ENCODE assay signal across 8 mouse cellular contexts in the genomic region with DNA sequence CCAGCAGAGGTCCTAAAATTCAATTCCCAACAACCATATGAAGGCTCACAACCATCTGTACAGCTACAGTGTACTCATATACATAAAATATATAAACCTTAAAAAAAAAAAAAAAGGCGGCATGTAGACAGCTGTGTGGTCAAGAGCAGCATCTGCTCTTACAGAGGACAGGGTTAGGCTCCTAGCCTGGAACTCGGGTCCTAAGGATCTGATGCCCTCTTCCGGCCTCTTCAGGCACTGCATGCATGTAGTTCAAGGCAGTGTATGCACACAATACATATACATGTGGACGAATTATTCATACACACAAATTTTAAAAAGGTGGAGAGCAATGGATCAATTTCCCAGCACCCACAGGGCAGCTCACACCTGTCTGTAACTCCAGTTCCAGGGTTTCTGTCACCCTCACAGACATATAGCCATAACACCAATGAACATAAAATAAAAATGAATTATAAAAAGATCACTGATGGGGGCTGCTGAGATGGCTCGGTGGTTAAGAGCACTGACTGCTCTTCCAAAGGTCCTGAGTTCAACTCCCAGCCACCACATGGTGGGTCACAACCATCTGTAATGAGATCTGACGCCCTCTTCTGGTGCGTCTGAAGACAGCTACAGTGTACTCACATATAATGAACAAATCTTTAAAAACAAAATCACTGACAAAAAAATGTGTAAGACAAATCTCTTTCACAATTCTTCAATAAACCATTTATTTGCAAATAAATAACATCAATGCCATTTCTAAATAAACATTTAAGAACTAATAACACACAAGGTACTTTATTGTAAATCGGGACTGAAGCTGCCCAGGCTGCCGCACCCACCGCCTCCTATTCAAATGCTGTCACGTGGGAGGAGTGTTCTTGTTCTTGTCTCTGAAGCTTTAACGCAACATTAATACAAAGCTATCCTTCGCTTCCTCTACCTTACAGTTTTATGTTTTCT. TPM values are rescaled to one million over a fixed set of nuclear protein-coding genes. Genes with fewer than 3 reads are reported as not detected.
DNase-seq lines count a peak whose midpoint lies in the region; ATAC-seq lines count a peak whose summit lies in the region.

No protein-coding gene starts in this region.

- H3K4me3 ChIP-seq in intestine, embryonic 15.5 days (replicated peaks): no peak overlapping the region

- no peaks in the 10 kb centered on the region for H3K27me3 ChIP-seq in intestine, embryonic 15.5 days (replicated peaks)

- intact Hi-C loops in left cerebral cortex, postnatal 25 days (cut with DNase I): loop anchor here (5.0 kb wide), 1 partner anchor 336 kb away; no protein-coding TSS in a partner anchor

- WGBS in intestine, embryonic 15.5 days: 82% methylated on average over 13 of the region's 13 CpGs

- H3K9me3 ChIP-seq in intestine, embryonic 15.5 days: no peaks in the 10 kb centered on the region

- H3K27ac ChIP-seq in intestine, embryonic 15.5 days: no peak overlapping the region

- H3K4me1 ChIP-seq in intestine, embryonic 15.5 days (replicated peaks): no peaks in the 10 kb centered on the region

- peak; percentile 44 for DNase-seq in adrenal gland, adult 2 months
- no peak for DNase-seq in adrenal gland, postnatal 25 days
- DNase-seq in thymus, postnatal 4 days: peak; percentile 55
- no peak for DNase-seq in thymus, postnatal 0 days (ENCODE audit: low spot score)
- peak; percentile 51 for DNase-seq in lung, postnatal 14 days
- DNase-seq in yolk sac, embryonic 10.5 days (ENCODE audit: low spot score): no peak
- DNase-seq in left cerebral cortex, postnatal 25 days (ENCODE audit: low spot score in 2 of 2): no peak

- H3K9ac ChIP-seq in intestine, embryonic 15.5 days: no peak overlapping the region

- H3K4me2 ChIP-seq in intestine, embryonic 15.5 days (replicated peaks): no peak overlapping the region

- peaks cover 30% of the 10 kb centered on the region for H3K36me3 ChIP-seq in intestine, embryonic 15.5 days

- peak; percentile 62 for ATAC-seq in intestine, embryonic 15.5 days

RNA-seq across cellular contexts. Expression of gene Mdm2, which starts 22.1 kb away (rescaled TPM):
- 10 to 100 TPM; 47.0 to 55.4 TPM for total RNA-seq in adrenal gland, adult 2 months (2021)
- 145 and 155 TPM in 2 replicates for polyA plus RNA-seq in adrenal gland, adult 2 months (2012; rRNA removed)
- 50.3 and 61.9 TPM in 2 replicates for total RNA-seq in adrenal gland, postnatal 25 days (2021)
- 35.5 and 44.6 TPM in 2 replicates for polyA plus RNA-seq in thymus, postnatal 0 days (2015; fragmentation: Nextera tagmentation; extraction: Ambion mirVana)
- 34.0 and 35.1 TPM in 2 replicates for polyA plus RNA-seq in intestine, embryonic 15.5 days (2015; fragmentation: Nextera tagmentation; extraction: Ambion mirVana)
- total RNA-seq in left cerebral cortex, postnatal 25 days (2021): 10 to 100 TPM; 53.4 to 57.5 TPM

RNA-seq across cellular contexts. Expression of gene Slc35e3, which starts 57.7 kb away (rescaled TPM):
- total RNA-seq in adrenal gland, adult 2 months (2021): 10 to 100 TPM; 10.4 to 20.4 TPM
- 9.1 and 9.2 TPM in 2 replicates for polyA plus RNA-seq in adrenal gland, adult 2 months (2012; rRNA removed)
- total RNA-seq in adrenal gland, postnatal 25 days (2021): 14.0 and 17.0 TPM in 2 replicates
- polyA plus RNA-seq in thymus, postnatal 0 days (2015; fragmentation: Nextera tagmentation; extraction: Ambion mirVana): 8.1 and 8.4 TPM in 2 replicates
- polyA plus RNA-seq in intestine, embryonic 15.5 days (2015; fragmentation: Nextera tagmentation; extraction: Ambion mirVana): 11.7 and 11.8 TPM in 2 replicates
- total RNA-seq in left cerebral cortex, postnatal 25 days (2021): 10 to 100 TPM; 31.0 to 31.3 TPM

RNA-seq across cellular contexts. Expression of gene Cpm, which starts 59.2 kb away (rescaled TPM):
- 10 to 100 TPM; 21.4 to 29.3 TPM for total RNA-seq in adrenal gland, adult 2 months (2021)
- polyA plus RNA-seq in adrenal gland, adult 2 months (2012; rRNA removed): 14.6 and 19.2 TPM in 2 replicates
- total RNA-seq in adrenal gland, postnatal 25 days (2021): 26.0 and 27.0 TPM in 2 replicates
- 3.0 and 3.5 TPM in 2 replicates for polyA plus RNA-seq in thymus, postnatal 0 days (2015; fragmentation: Nextera tagmentation; extraction: Ambion mirVana)
- polyA plus RNA-seq in intestine, embryonic 15.5 days (2015; fragmentation: Nextera tagmentation; extraction: Ambion mirVana): 44.4 and 50.7 TPM in 2 replicates
- total RNA-seq in left cerebral cortex, postnatal 25 days (2021): 1 to 10 TPM; 4.0 to 5.3 TPM

Comparison
In these comparisons a context has a peak if more than half of its experiments do, and no peak if none do; other contexts are left out.
1. DNase-seq: peak in adrenal gland, adult 2 months (single experiment), thymus, postnatal 4 days (single experiment) and lung, postnatal 14 days (single experiment); none in adrenal gland, postnatal 25 days (single experiment), thymus, postnatal 0 days (single experiment), yolk sac, embryonic 10.5 days (single experiment) and left cerebral cortex, postnatal 25 days (0 of 2).